9 mouse cellular contexts compared by ENCODE assay signal in the genomic region with DNA sequence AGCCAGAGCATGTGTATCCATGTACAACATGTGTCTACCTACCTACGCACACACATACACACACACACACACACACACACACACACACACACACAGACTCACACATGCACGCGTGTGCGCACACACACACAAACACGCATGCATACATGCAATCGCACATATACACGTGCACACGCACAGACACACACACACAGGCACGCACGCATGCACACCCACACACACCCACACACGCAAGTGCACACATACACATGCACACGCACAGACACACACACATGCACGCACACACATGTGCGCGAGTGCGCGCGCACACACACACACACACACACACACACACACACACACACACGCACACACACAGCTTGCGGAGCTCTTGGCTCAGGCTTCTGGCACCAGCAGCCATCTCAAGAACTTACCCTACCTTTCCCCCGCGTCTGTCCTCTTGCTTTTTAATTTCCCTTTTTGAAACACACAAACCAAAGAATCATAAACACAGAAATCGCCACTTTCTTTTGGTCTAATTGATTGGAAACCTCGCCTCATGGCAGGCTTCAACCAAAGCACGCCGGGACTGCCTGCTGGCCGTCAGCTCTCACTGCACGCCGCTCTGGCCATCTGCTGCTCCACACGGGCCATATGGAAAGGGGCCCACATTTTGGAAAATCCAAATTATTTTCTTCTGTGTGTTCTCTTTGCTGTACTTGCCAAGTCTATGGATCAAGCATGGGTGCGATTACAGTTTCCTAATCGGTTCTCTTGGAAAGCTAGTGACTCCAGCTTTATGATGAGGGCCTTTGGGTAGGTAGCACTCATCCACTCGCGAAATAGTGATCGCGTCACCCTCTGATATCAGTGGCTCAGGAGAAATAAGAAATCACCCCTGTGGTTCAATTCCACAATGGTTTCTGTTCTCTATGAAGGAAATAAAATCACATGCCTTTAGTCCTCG.
DNase-seq lines count a peak whose midpoint lies in the region; ATAC-seq and TF ChIP-seq lines count a peak whose summit lies in the region.
"Had no signal": no experiment of that assay in that cellular context is flagged by ENCODE, and none has a peak within 500 bp of the region (broad histone marks: within the 10 kb centered on the region; RNA-seq: fewer than 3 reads in every experiment).

No protein-coding gene starts in this region.

- H3K4me1 ChIP-seq in intestine, embryonic 14.5 days (replicated peaks; ENCODE audit: control insufficient read depth, insufficient read depth, low read length): no peaks in the 10 kb centered on the region
- H3K4me1 ChIP-seq in intestine, embryonic 15.5 days (replicated peaks): no peaks in the 10 kb centered on the region
- no peaks in the 10 kb centered on the region for H3K4me1 ChIP-seq in forebrain, embryonic 16.5 days (replicated peaks; ENCODE audit: control insufficient read depth, insufficient read depth, low read length)
- no peaks in the 10 kb centered on the region for H3K4me1 ChIP-seq in thymus, adult 2 months (replicated peaks; ENCODE audit: control insufficient read depth, insufficient read depth, low read length)
- H3K4me1 ChIP-seq: limb, embryonic 12.5 days had no signal

- TF ChIP-seq CTCF in thymus, adult 2 months (IDR thresholded peaks at IDR 0.05; ENCODE audit: borderline replicate concordance, control insufficient read depth, extremely low read depth, insufficient read depth, low read length, poor library complexity): no peak

- no peak overlapping the region for H3K9ac ChIP-seq in intestine, embryonic 14.5 days (ENCODE audit: low read length)
- H3K9ac ChIP-seq in intestine, embryonic 15.5 days: no peak overlapping the region
- no peak overlapping the region for H3K9ac ChIP-seq in forebrain, embryonic 16.5 days (replicated peaks; ENCODE audit: low read depth, low read length)
- H3K9ac ChIP-seq: limb, embryonic 12.5 days had no signal

- no peak overlapping the region for H3K4me3 ChIP-seq in intestine, embryonic 14.5 days (ENCODE audit: low read depth, low read length)
- no peak overlapping the region for H3K4me3 ChIP-seq in intestine, embryonic 15.5 days (replicated peaks)
- no peak overlapping the region for H3K4me3 ChIP-seq in forebrain, embryonic 16.5 days (replicated peaks; ENCODE audit: low read length)
- H3K4me3 ChIP-seq in thymus, adult 2 months (ENCODE audit: control insufficient read depth, insufficient read depth, low read length): no peak overlapping the region
- H3K4me3 ChIP-seq: heart, adult 2 months; limb, embryonic 12.5 days had no signal

- H3K27me3 ChIP-seq in intestine, embryonic 14.5 days (replicated peaks; ENCODE audit: control insufficient read depth, insufficient read depth, low read length): no peaks in the 10 kb centered on the region
- H3K27me3 ChIP-seq in intestine, embryonic 15.5 days (replicated peaks): no peaks in the 10 kb centered on the region
- H3K27me3 ChIP-seq in forebrain, embryonic 16.5 days (replicated peaks; ENCODE audit: control insufficient read depth, insufficient read depth, low read length): no peaks in the 10 kb centered on the region
- no peaks in the 10 kb centered on the region for H3K27me3 ChIP-seq in thymus, adult 2 months (ENCODE audit: control insufficient read depth, insufficient read depth, low read length)
- H3K27me3 ChIP-seq: limb, embryonic 12.5 days had no signal

- H3K4me2 ChIP-seq in intestine, embryonic 14.5 days (ENCODE audit: low read length): no peak overlapping the region
- no peak overlapping the region for H3K4me2 ChIP-seq in intestine, embryonic 15.5 days (replicated peaks)
- peak overlapping the region; percentile 17; the same call in 1 of the 2 replicates for H3K4me2 ChIP-seq in forebrain, embryonic 16.5 days (ENCODE audit: low read length)
- H3K4me2 ChIP-seq: limb, embryonic 12.5 days had no signal

- 94% methylated on average over 37 of the region's 37 CpGs for WGBS in intestine, embryonic 14.5 days
- WGBS in intestine, embryonic 15.5 days: 91% methylated on average over 37 of the region's 37 CpGs
- WGBS in forebrain, embryonic 16.5 days: 73% methylated on average over 37 of the region's 37 CpGs
- 95% methylated on average over 37 of the region's 37 CpGs for WGBS in thymus, adult 2 months

- no peak for ATAC-seq in intestine, embryonic 14.5 days (replicated peaks; ENCODE audit: low FRiP score, low TSS enrichment, low read depth)
- ATAC-seq in intestine, embryonic 15.5 days: no peak
- peak; percentile 94 for ATAC-seq in forebrain, embryonic 16.5 days

- TF ChIP-seq POLR2A in thymus, adult 2 months (IDR thresholded peaks at IDR 0.05; ENCODE audit: control insufficient read depth, extremely low read depth, insufficient read depth, low read length, poor library complexity): no peak

- peak; percentile 36 for DNase-seq in intestine, embryonic 14.5 days (ENCODE audit: low spot score)
- DNase-seq in ZHBTc4 (ENCODE audit: low read depth, low spot score): peak; percentile 20
- DNase-seq in cerebellum, adult 11 months: peak; percentile 58
- DNase-seq in c-Kit-positive CD71-positive TER-119-positive erythroid progenitor cells, embryonic 14.5 days (ENCODE audit: low spot score): no peak
- DNase-seq in thymus, adult 2 months: no peak
- DNase-seq: heart, adult 2 months had no signal

- H3K36me3 ChIP-seq in intestine, embryonic 14.5 days (ENCODE audit: control insufficient read depth, insufficient read depth, low read length): no peaks in the 10 kb centered on the region
- H3K36me3 ChIP-seq in intestine, embryonic 15.5 days: no peaks in the 10 kb centered on the region
- no peaks in the 10 kb centered on the region for H3K36me3 ChIP-seq in forebrain, embryonic 16.5 days (ENCODE audit: control insufficient read depth, insufficient read depth)
- no peaks in the 10 kb centered on the region for H3K36me3 ChIP-seq in thymus, adult 2 months (ENCODE audit: control insufficient read depth, insufficient read depth, low read length)
- H3K36me3 ChIP-seq: limb, embryonic 12.5 days had no signal

- no peaks in the 10 kb centered on the region for H3K9me3 ChIP-seq in intestine, embryonic 14.5 days (ENCODE audit: control insufficient read depth, low read length)
- no peaks in the 10 kb centered on the region for H3K9me3 ChIP-seq in intestine, embryonic 15.5 days
- H3K9me3 ChIP-seq in forebrain, embryonic 16.5 days (ENCODE audit: control insufficient read depth, low read length): no peaks in the 10 kb centered on the region

- no peak overlapping the region for H3K27ac ChIP-seq in intestine, embryonic 14.5 days (ENCODE audit: low read depth)
- no peak overlapping the region for H3K27ac ChIP-seq in intestine, embryonic 15.5 days
- H3K27ac ChIP-seq in forebrain, embryonic 16.5 days (ENCODE audit: low read length): peak overlapping the region; percentile 71
- H3K27ac ChIP-seq in thymus, adult 2 months (ENCODE audit: control insufficient read depth, insufficient read depth, low read length): no peak overlapping the region
- H3K27ac ChIP-seq: heart, adult 2 months; limb, embryonic 12.5 days had no signal

Comparison
In these comparisons a context has a peak if more than half of its experiments do, and no peak if none do; other contexts are left out.
1. DNase-seq: peak in intestine, embryonic 14.5 days (single experiment), ZHBTc4 (single experiment) and cerebellum, adult 11 months (single experiment); none in c-Kit-positive CD71-positive TER-119-positive erythroid progenitor cells, embryonic 14.5 days (single experiment) and thymus, adult 2 months (single experiment).